Mouse (Mus musculus) embryonic fibroblast, embryonic 13.5 days (primary cell): ENCODE results near the gene Celf2.

Source experiments
- CTCF ChIP-seq: IDR thresholded peaks from 2 replicates; pipeline ENCODE4 v1.5.1; 2011; ENCODE audit warnings: mild to moderate bottlenecking, control low read depth, low read length, moderate library complexity, borderline replicate concordance; ENCODE audit not compliant: insufficient read depth
- POLR2A ChIP-seq: IDR thresholded peaks from 2 replicates; pipeline ENCODE4 v1.6.1; 2011; ENCODE audit warnings: low read depth, mild to moderate bottlenecking, control low read depth, low read length, moderate library complexity

- TF ChIP-seq CTCF (no peak), POLR2A (no peak)
Measured at GRCm38 (mm10) chr2:7234587-7234986, 274.8 kb downstream of the Celf2 start.
